Mouse (Mus musculus) thymus, adult 2 months (tissue): ENCODE measurements around the gene Tmie. TPM values are rescaled to one million over a fixed set of nuclear protein-coding genes. Genes with fewer than 3 reads are reported as not detected.

Experiments
- DNase-seq: peaks from one replicate; pipeline ENCODE4 v3.0.0; 2021
- H3K27ac ChIP-seq: fragments of 200-500 bp; 2 replicates; pipeline ENCODE4 v1.5.1; 2012; ENCODE audit warnings: low read length, control low read depth; ENCODE audit not compliant: control insufficient read depth, insufficient read depth
- H3K27me3 ChIP-seq: fragments of 200-500 bp; 2 replicates; pipeline ENCODE4 v1.6.1; 2012; ENCODE audit warnings: mild to moderate bottlenecking, low read length, moderate library complexity, mixed read lengths; ENCODE audit not compliant: control insufficient read depth, insufficient read depth
- H3K36me3 ChIP-seq: fragments of 200-500 bp; 2 replicates; pipeline ENCODE4 v1.6.1; 2012; ENCODE audit warnings: mild to moderate bottlenecking, low read length, moderate library complexity; ENCODE audit not compliant: control insufficient read depth, insufficient read depth
- H3K4me1 ChIP-seq: fragments of 200-500 bp; replicated peaks from 2 replicates; pipeline ENCODE4 v1.6.1; 2012; ENCODE audit warnings: low read length; ENCODE audit not compliant: control insufficient read depth, insufficient read depth
- H3K4me3 ChIP-seq: fragments of 200-500 bp; 2 replicates; pipeline ENCODE4 v1.5.1; 2012; ENCODE audit warnings: mild to moderate bottlenecking, low read length, control low read depth, moderate library complexity; ENCODE audit not compliant: control insufficient read depth, insufficient read depth
- CTCF ChIP-seq: fragments of 200-500 bp; IDR thresholded peaks from 2 replicates; pipeline ENCODE4 v1.5.1; 2012; ENCODE audit warnings: mild to moderate bottlenecking, control low read depth, low read length, moderate library complexity, borderline replicate concordance; ENCODE audit not compliant: control insufficient read depth, poor library complexity, insufficient read depth; ENCODE audit errors: extremely low read depth
- POLR2A ChIP-seq: fragments of 200-500 bp; IDR thresholded peaks from 2 replicates; pipeline ENCODE4 v1.6.1; 2012; ENCODE audit warnings: mild to moderate bottlenecking, low read length, control low read depth, moderate library complexity; ENCODE audit not compliant: control insufficient read depth, poor library complexity, insufficient read depth; ENCODE audit errors: extremely low read depth
- WGBS: fragments of 180-500 bp; shearing (Covaris S2); methylation state at CpG from one replicate; pipeline ENCODE4 v1.1.7; 2018; 5-methylcytosine and 5-hydroxymethylcytosine counted together
- polyA plus RNA-seq: library from polyadenylated mRNA; depleted of rRNA; stranded (reverse); fragments of >200 nt; gene quantifications from 2 replicates; pipeline ENCODE4 v1.2.3, GENCODE M21; 2012

Gene Tmie
- polyA plus RNA-seq, 1 experiment: 12.3 TPM

- DNase-seq: peak; percentile 28
Measured at GRCm38 (mm10) chr9:110879191-110879920, 557 bp downstream of the Tmie start, which contains the start of gene Als2cl. Als2cl (plus strand) TSS chr9:110879870.

GRCm38 (mm10) chr9:110877888-110878287 is 2.0 kb downstream of the Tmie start:
- DNase-seq: no peak
- WGBS: 80% methylated on average over 5 of the region's 5 CpGs
- Histone ChIP-seq H3K4me3 (peak overlapping the region; percentile 17; the same call in 1 of the 2 replicates), H3K4me1 (peaks cover 69% of the 10 kb centered on the region), H3K27ac (peak overlapping the region; percentile 16; the same call in 1 of the 2 replicates), H3K27me3 (no peaks in the 10 kb centered on the region), H3K36me3 (no peaks in the 10 kb centered on the region)
- TF ChIP-seq CTCF (no peak), POLR2A (no peak)

More at GRCm38 (mm10) chr9:110879191-110879920, 557 bp downstream of the Tmie start, which contains the start of gene Als2cl:
- Histone ChIP-seq H3K4me3 (peak within 1 kb of the TSS; percentile 61), H3K27ac (peak within 1 kb of the TSS; percentile 50), H3K27me3 (no peaks in the 10 kb centered on the region), H3K36me3 (no peaks in the 10 kb centered on the region), H3K4me1 (peaks cover 61% of the 10 kb centered on the region)
- 45% methylated on average over 12 of the region's 12 CpGs for WGBS
- TF ChIP-seq CTCF (no peak), POLR2A (no peak)

- Histone ChIP-seq H3K36me3 (no peaks in the 10 kb centered on the region), H3K4me1 (peaks cover 67% of the 10 kb centered on the region), H3K27ac (peak overlapping the region; percentile 16; the same call in 1 of the 2 replicates), H3K27me3 (no peaks in the 10 kb centered on the region), H3K4me3 (no peak overlapping the region)
- no peak for TF ChIP-seq POLR2A
- no peak for TF ChIP-seq CTCF
- DNase-seq: no peak
- 71% methylated on average over 1 of the region's 1 CpGs for WGBS
Measured at GRCm38 (mm10) chr9:110877353-110877752, 2.6 kb downstream of the Tmie start.

- H3K27me3 ChIP-seq: no peaks in the 10 kb centered on the region
- H3K4me3 ChIP-seq: no peak overlapping the region
- H3K4me1 ChIP-seq: peaks cover 50% of the 10 kb centered on the region
- WGBS: 73% methylated on average over 6 of the region's 6 CpGs
- no peaks in the 10 kb centered on the region for H3K36me3 ChIP-seq
- DNase-seq: no peak
- TF ChIP-seq CTCF (no peak), POLR2A (no peak)
- peak overlapping the region; percentile 46; the same call in 1 of the 2 replicates for H3K27ac ChIP-seq
Measured at GRCm38 (mm10) chr9:110875288-110875695, 4.6 kb downstream of the Tmie start.

GRCm38 (mm10) chr9:110874660-110875191 is 5.2 kb downstream of the Tmie start:
- H3K27ac ChIP-seq: peak overlapping the region; percentile 72
- DNase-seq: peak; percentile 16
- H3K4me1 ChIP-seq: peaks cover 48% of the 10 kb centered on the region
- no peaks in the 10 kb centered on the region for H3K27me3 ChIP-seq
- no peaks in the 10 kb centered on the region for H3K36me3 ChIP-seq
- TF ChIP-seq CTCF (no peak), POLR2A (no peak)
- no peak overlapping the region for H3K4me3 ChIP-seq
- WGBS: 54% methylated on average over 3 of the region's 3 CpGs

- Histone ChIP-seq H3K4me3 (peak overlapping the region; percentile 50), H3K27ac (peak overlapping the region; percentile 72), H3K36me3 (no peaks in the 10 kb centered on the region), H3K27me3 (no peaks in the 10 kb centered on the region), H3K4me1 (peaks cover 40% of the 10 kb centered on the region)
- TF ChIP-seq CTCF: 0 out of 2 replicates have a peak, but pooled peaks have one; percentile 26
- TF ChIP-seq POLR2A: no peak
- DNase-seq: peak; percentile 50
- 38% methylated on average over 40 of the region's 40 CpGs for WGBS
Measured at GRCm38 (mm10) chr9:110873681-110874659, 5.9 kb downstream of the Tmie start.
